Mouse (Mus musculus) intestine, embryonic 14.5 days (tissue): Measurements from ENCODE around the gene Tfap2d. TPM values are rescaled to one million over a fixed set of nuclear protein-coding genes. Genes with fewer than 3 reads are reported as not detected.

Source experiments
- ATAC-seq: fragments of 200-750 bp; cut with Nextera tagmentation; replicated peaks from 2 replicates; pipeline ENCODE4 v1.8.0; 2017; ENCODE audit warnings: low read depth, moderate number of reproducible peaks, moderate TSS enrichment, moderate library complexity; ENCODE audit not compliant: low FRiP score, low TSS enrichment
- DNase-seq: peaks from one replicate; pipeline ENCODE4 v3.0.0-alpha.2; 2018; ENCODE audit warnings: low spot score
- H3K27ac ChIP-seq: fragments of 300-500 bp; sonication (generic); 2 replicates; pipeline ENCODE4 v1.5.1; 2014; ENCODE audit warnings: low read depth, mild to moderate bottlenecking, control low read depth
- H3K27me3 ChIP-seq: fragments of 300-500 bp; sonication (generic); replicated peaks from 2 replicates; pipeline ENCODE4 v1.6.1; 2014; ENCODE audit warnings: low read length, control low read depth; ENCODE audit not compliant: control insufficient read depth, insufficient read depth
- H3K36me3 ChIP-seq: fragments of 300-500 bp; sonication (generic); 2 replicates; pipeline ENCODE4 v1.6.1; 2014; ENCODE audit warnings: low read length, control low read depth; ENCODE audit not compliant: control insufficient read depth, insufficient read depth
- H3K4me1 ChIP-seq: fragments of 300-500 bp; sonication (generic); replicated peaks from 2 replicates; pipeline ENCODE4 v1.6.1; 2014; ENCODE audit warnings: low read length, control low read depth, mixed read lengths; ENCODE audit not compliant: control insufficient read depth, insufficient read depth
- H3K4me2 ChIP-seq: fragments of 300-500 bp; sonication (generic); 2 replicates; pipeline ENCODE4 v1.6.1; 2014; ENCODE audit warnings: low read length
- H3K4me3 ChIP-seq: fragments of 300-500 bp; sonication (generic); 2 replicates; pipeline ENCODE4 v1.5.1; 2014; ENCODE audit warnings: low read depth, low read length, control low read depth, mixed read lengths
- H3K9ac ChIP-seq: fragments of 300-500 bp; sonication (generic); 2 replicates; pipeline ENCODE4 v1.6.1; 2014; ENCODE audit warnings: mild to moderate bottlenecking, low read length
- H3K9me3 ChIP-seq: fragments of 300-500 bp; sonication (generic); 2 replicates; pipeline ENCODE4 v1.6.1; 2016; ENCODE audit warnings: low read length, control low read depth; ENCODE audit not compliant: control insufficient read depth
- WGBS: fragments of 180-500 bp; shearing (Covaris S2); extraction: QIAGEN DNeasy Blood & Tissue Kit; methylation state at CpG from one replicate; pipeline ENCODE4 v1.1.7; 2014; 5-methylcytosine and 5-hydroxymethylcytosine counted together
- polyA plus RNA-seq: library from polyadenylated mRNA; unstranded; fragments of >200 nt; fragmentation: Nextera tagmentation; extraction: Ambion mirVana; gene quantifications from 2 replicates; pipeline ENCODE4 v1.2.1, GENCODE M21; 2014

The Tfap2d gene
- polyA plus RNA-seq, 1 experiment from 2014 or later: not detected

- no peaks in the 10 kb centered on the region for H3K9me3 ChIP-seq
- H3K27ac ChIP-seq: no peak overlapping the region
- no peak for ATAC-seq
- no peak for DNase-seq
- H3K36me3 ChIP-seq: no peaks in the 10 kb centered on the region
- H3K4me3 ChIP-seq: no peak overlapping the region
- H3K4me2 ChIP-seq: no peak overlapping the region
- WGBS: 1% methylated on average over 13 of the region's 13 CpGs
- H3K4me1 ChIP-seq: no peaks in the 10 kb centered on the region
- no peak overlapping the region for H3K9ac ChIP-seq
- peaks cover 100% of the 10 kb centered on the region for H3K27me3 ChIP-seq
Observed at GRCm38 (mm10) chr1:19106841-19107800, 4.3 kb downstream of the Tfap2d start.

DNA sequence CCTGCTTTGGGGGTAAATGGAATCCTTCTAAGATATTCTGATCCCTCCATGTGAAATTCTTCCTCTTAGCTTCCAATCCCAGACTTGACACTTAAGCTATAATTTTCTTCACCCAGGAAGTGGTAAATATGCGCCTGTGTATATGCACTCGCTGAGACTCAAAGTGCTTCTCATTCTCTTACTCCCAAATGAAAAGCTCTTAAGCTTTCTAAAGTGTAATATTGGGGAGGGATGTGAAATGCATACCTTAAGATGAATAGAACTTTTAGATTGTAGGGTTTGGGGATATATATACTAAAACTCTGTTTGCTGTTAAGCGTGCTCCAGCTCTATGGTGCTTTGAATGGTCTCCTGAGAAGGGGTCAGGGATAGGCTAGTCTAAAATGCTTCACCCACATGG is 5.0 kb downstream of the Tfap2d start:
- Histone ChIP-seq H3K36me3 (no peaks in the 10 kb centered on the region), H3K9ac (no peak overlapping the region), H3K9me3 (no peaks in the 10 kb centered on the region), H3K4me2 (no peak overlapping the region), H3K4me3 (no peak overlapping the region), H3K4me1 (no peaks in the 10 kb centered on the region), H3K27me3 (peaks cover 100% of the 10 kb centered on the region), H3K27ac (no peak overlapping the region)
- DNase-seq (no peak), ATAC-seq (no peak)
- 2% methylated on average over 3 of the region's 3 CpGs for WGBS

DNA sequence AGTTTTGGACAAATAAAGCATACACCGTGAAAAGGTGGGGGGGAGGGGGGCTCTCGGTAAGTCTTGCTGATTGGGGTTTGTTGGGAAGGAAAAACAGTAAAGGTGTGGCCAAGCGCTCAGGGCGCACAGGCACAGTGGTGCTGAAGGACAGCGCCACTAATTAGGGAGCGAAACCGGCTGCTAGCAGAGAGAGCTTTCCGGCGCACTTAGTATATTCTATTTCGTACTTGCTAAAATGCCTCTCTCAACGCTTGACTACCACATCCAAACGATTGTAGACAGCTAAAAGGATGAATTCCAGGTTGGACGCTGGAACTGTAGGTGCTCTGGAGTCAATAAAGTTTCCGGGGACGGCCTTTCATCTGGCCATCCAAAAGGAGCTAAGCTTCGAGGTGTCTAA is 6.9 kb downstream of the Tfap2d start:
- Histone ChIP-seq H3K9me3 (no peaks in the 10 kb centered on the region), H3K4me3 (no peak overlapping the region), H3K9ac (no peak overlapping the region), H3K36me3 (no peaks in the 10 kb centered on the region), H3K4me1 (no peaks in the 10 kb centered on the region), H3K4me2 (no peak overlapping the region), H3K27ac (no peak overlapping the region), H3K27me3 (peaks cover 90% of the 10 kb centered on the region)
- no peak for ATAC-seq
- DNase-seq: peak; percentile 85
- WGBS: 1% methylated on average over 16 of the region's 16 CpGs

GRCm38 (mm10) chr1:19110211-19110610 is 7.4 kb downstream of the Tfap2d start:
- DNase-seq (no peak), ATAC-seq (no peak)
- WGBS: 4% methylated on average over 5 of the region's 5 CpGs

GRCm38 (mm10) chr1:19111020-19111419 is 8.2 kb downstream of the Tfap2d start:
- ATAC-seq: no peak
- H3K27me3 ChIP-seq: peaks cover 77% of the 10 kb centered on the region

More at GRCm38 (mm10) chr1:19110211-19110610, 7.4 kb downstream of the Tfap2d start:
- H3K9ac ChIP-seq: no peak overlapping the region
- H3K4me3 ChIP-seq: no peak overlapping the region
- H3K4me1 ChIP-seq: no peaks in the 10 kb centered on the region
- no peak overlapping the region for H3K4me2 ChIP-seq
- H3K27me3 ChIP-seq: peaks cover 85% of the 10 kb centered on the region
- H3K27ac ChIP-seq: no peak overlapping the region
- no peaks in the 10 kb centered on the region for H3K9me3 ChIP-seq
- no peaks in the 10 kb centered on the region for H3K36me3 ChIP-seq

GRCm38 (mm10) chr1:19178742-19179397 is 76.0 kb downstream of the Tfap2d start:
- no peak for ATAC-seq
- no peaks in the 10 kb centered on the region for H3K27me3 ChIP-seq
- H3K36me3 ChIP-seq: no peaks in the 10 kb centered on the region
- H3K9ac ChIP-seq: no peak overlapping the region
- H3K9me3 ChIP-seq: no peaks in the 10 kb centered on the region
- H3K4me1 ChIP-seq: no peaks in the 10 kb centered on the region
- H3K4me2 ChIP-seq: no peak overlapping the region
- DNase-seq: no peak
- no peak overlapping the region for H3K4me3 ChIP-seq
- 8% methylated on average over 4 of the region's 4 CpGs for WGBS
- no peak overlapping the region for H3K27ac ChIP-seq

More at GRCm38 (mm10) chr1:19111020-19111419, 8.2 kb downstream of the Tfap2d start:
- Histone ChIP-seq H3K27ac (no peak overlapping the region), H3K4me1 (no peaks in the 10 kb centered on the region), H3K4me3 (no peak overlapping the region), H3K36me3 (no peaks in the 10 kb centered on the region), H3K9ac (no peak overlapping the region), H3K4me2 (no peak overlapping the region), H3K9me3 (no peaks in the 10 kb centered on the region)
- DNase-seq: no peak
- WGBS: 2% methylated on average over 22 of the region's 22 CpGs

DNA sequence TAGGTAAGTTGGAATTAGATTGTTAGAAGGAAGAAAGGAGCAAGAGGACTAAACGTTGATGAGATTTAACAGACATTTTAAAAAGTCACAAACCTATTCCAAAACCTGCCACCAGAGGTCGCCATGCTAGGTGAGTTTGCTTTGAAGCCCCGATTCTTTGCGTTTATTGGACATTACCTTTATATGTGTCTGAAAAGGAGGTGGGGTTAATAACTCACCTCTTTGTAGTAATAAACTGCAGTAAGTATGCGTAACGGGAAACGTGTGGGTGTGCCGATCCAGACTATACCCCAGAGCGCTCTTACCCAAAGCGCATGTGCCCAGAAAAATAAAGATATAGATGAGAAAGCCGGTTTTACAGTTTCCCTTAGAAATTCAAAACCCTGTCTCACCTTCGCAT is 102.8 kb downstream of the Tfap2d start:
- Histone ChIP-seq H3K27ac (no peak overlapping the region), H3K4me1 (no peaks in the 10 kb centered on the region), H3K9me3 (no peaks in the 10 kb centered on the region), H3K36me3 (no peaks in the 10 kb centered on the region), H3K4me3 (peak overlapping the region; percentile 24), H3K27me3 (peaks cover 50% of the 10 kb centered on the region), H3K9ac (no peak overlapping the region), H3K4me2 (peak overlapping the region; percentile 49)
- DNase-seq: peak; percentile 79
- ATAC-seq: 0 out of 2 replicates have a peak, but pooled peaks have one; percentile 64
- 6% methylated on average over 12 of the region's 12 CpGs for whole genome bisulfite sequencing

GRCm38 (mm10) chr1:19206194-19206593 is 103.4 kb downstream of the Tfap2d start:
- 1% methylated on average over 7 of the region's 7 CpGs for WGBS
- H3K36me3 ChIP-seq: no peaks in the 10 kb centered on the region
- ATAC-seq (no peak), DNase-seq (no peak)
- peak overlapping the region; percentile 49 for H3K4me2 ChIP-seq
- no peaks in the 10 kb centered on the region for H3K4me1 ChIP-seq
- no peaks in the 10 kb centered on the region for H3K9me3 ChIP-seq
- no peak overlapping the region for H3K27ac ChIP-seq
- H3K27me3 ChIP-seq: peaks cover 56% of the 10 kb centered on the region
- H3K9ac ChIP-seq: no peak overlapping the region
- H3K4me3 ChIP-seq: peak overlapping the region; percentile 24; the same call in 1 of the 2 replicates
